Mouse (Mus musculus): ENCODE results near the gene Kctd14. TPM values are rescaled to one million over a fixed set of nuclear protein-coding genes. Genes with fewer than 3 reads are reported as not detected.
"Not testable (repeated sequence)": the region's sequence is repeated elsewhere in the genome, so short reads cannot be mapped to it uniquely, and the experiment has no call there.

Gene Kctd14
- polyA plus RNA-seq, 1 experiment from 2014 or later: 10.8 TPM

DNA sequence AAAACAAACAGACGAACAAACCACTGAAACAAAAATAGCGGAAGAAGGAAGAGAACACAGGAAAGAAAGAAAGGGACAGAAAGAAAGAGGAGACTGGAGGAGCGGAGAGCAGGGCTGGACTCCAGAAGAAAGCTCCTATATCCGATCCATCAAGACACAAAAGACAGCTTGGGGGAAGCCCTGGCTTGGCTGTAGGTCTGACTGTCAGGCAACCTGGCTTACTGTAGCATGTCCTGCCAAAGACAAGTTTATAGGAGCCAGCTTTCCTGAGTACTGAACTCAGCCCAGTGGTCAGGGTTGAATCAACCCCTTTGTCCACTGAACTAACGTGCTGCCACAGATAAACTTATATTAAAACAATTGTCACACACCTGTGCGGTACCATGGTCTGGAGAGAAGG is 23.8 kb upstream of the Kctd14 start:
- Histone ChIP-seq H3K4me3 (ENCODE audit: low read depth, low read length) (no peak overlapping the region), H3K4me1 (ENCODE audit: control insufficient read depth, insufficient read depth, low read length) (peaks cover 8% of the 10 kb centered on the region; the same call in 1 of the 2 replicates), H3K27me3 (ENCODE audit: control insufficient read depth, insufficient read depth, low read length) (no peaks in the 10 kb centered on the region), H3K36me3 (ENCODE audit: control insufficient read depth, insufficient read depth, low read length) (no peaks in the 10 kb centered on the region), H3K4me2 (replicated peaks; ENCODE audit: low read depth, low read length) (no peak overlapping the region), H3K27ac (ENCODE audit: low read length) (no peak overlapping the region), H3K9me3 (ENCODE audit: control insufficient read depth, low read depth, low read length) (no peaks in the 10 kb centered on the region), H3K9ac (replicated peaks; ENCODE audit: low read depth, low read length) (no peak overlapping the region)
- 79% methylated on average over 6 of the region's 6 CpGs for WGBS
- no peak for ATAC-seq (ENCODE audit: insufficient number of reproducible peaks, insufficient read depth, low FRiP score, low read depth)

GRCm38 (mm10) chr7:97427778-97428420 is 23.2 kb upstream of the Kctd14 start:
- H3K27ac ChIP-seq (ENCODE audit: low read length): no peak overlapping the region
- 81% methylated on average over 5 of the region's 5 CpGs for WGBS
- H3K9ac ChIP-seq (replicated peaks; ENCODE audit: low read depth, low read length): no peak overlapping the region
- H3K4me2 ChIP-seq (replicated peaks; ENCODE audit: low read depth, low read length): no peak overlapping the region
- no peak overlapping the region for H3K4me3 ChIP-seq (ENCODE audit: low read depth, low read length)
- no peaks in the 10 kb centered on the region for H3K36me3 ChIP-seq (ENCODE audit: control insufficient read depth, insufficient read depth, low read length)
- peaks cover 8% of the 10 kb centered on the region; the same call in 1 of the 2 replicates for H3K4me1 ChIP-seq (ENCODE audit: control insufficient read depth, insufficient read depth, low read length)
- H3K9me3 ChIP-seq (ENCODE audit: control insufficient read depth, low read depth, low read length): no peaks in the 10 kb centered on the region
- H3K27me3 ChIP-seq (ENCODE audit: control insufficient read depth, insufficient read depth, low read length): no peaks in the 10 kb centered on the region
- no peak for ATAC-seq (ENCODE audit: insufficient number of reproducible peaks, insufficient read depth, low FRiP score, low read depth)

GRCm38 (mm10) chr7:97429705-97430104 is 21.4 kb upstream of the Kctd14 start:
- H3K27me3 ChIP-seq (ENCODE audit: control insufficient read depth, insufficient read depth, low read length): no peaks in the 10 kb centered on the region
- H3K4me1 ChIP-seq (ENCODE audit: control insufficient read depth, insufficient read depth, low read length): peaks cover 8% of the 10 kb centered on the region; the same call in 1 of the 2 replicates
- H3K4me3 ChIP-seq (ENCODE audit: low read depth, low read length): no peak overlapping the region
- H3K36me3 ChIP-seq (ENCODE audit: control insufficient read depth, insufficient read depth, low read length): no peaks in the 10 kb centered on the region
- H3K4me2 ChIP-seq (replicated peaks; ENCODE audit: low read depth, low read length): no peak overlapping the region
- H3K9me3 ChIP-seq (ENCODE audit: control insufficient read depth, low read depth, low read length): no peaks in the 10 kb centered on the region
- no peak overlapping the region for H3K9ac ChIP-seq (replicated peaks; ENCODE audit: low read depth, low read length)
- ATAC-seq (ENCODE audit: insufficient number of reproducible peaks, insufficient read depth, low FRiP score, low read depth): peak; percentile 83
- peak overlapping the region; percentile 81 for H3K27ac ChIP-seq (ENCODE audit: low read length)
- WGBS: 1% methylated on average over 5 of the region's 5 CpGs

GRCm38 (mm10) chr7:97433517-97433916 is 17.6 kb upstream of the Kctd14 start:
- H3K4me3 ChIP-seq (ENCODE audit: low read depth, low read length); H3K36me3 ChIP-seq (ENCODE audit: control insufficient read depth, insufficient read depth, low read length); ATAC-seq (ENCODE audit: insufficient number of reproducible peaks, insufficient read depth, low FRiP score, low read depth); H3K9ac ChIP-seq (replicated peaks; ENCODE audit: low read depth, low read length); H3K27ac ChIP-seq (ENCODE audit: low read length); H3K4me1 ChIP-seq (ENCODE audit: control insufficient read depth, insufficient read depth, low read length); H3K27me3 ChIP-seq (ENCODE audit: control insufficient read depth, insufficient read depth, low read length); H3K9me3 ChIP-seq (ENCODE audit: control insufficient read depth, low read depth, low read length); H3K4me2 ChIP-seq (replicated peaks; ENCODE audit: low read depth, low read length): not testable (repeated sequence)
- 33% methylated on average over 3 of the region's 3 CpGs for WGBS

- Histone ChIP-seq H3K4me3 (ENCODE audit: low read depth, low read length) (no peak overlapping the region), H3K4me1 (ENCODE audit: control insufficient read depth, insufficient read depth, low read length) (peaks cover 8% of the 10 kb centered on the region; the same call in 1 of the 2 replicates), H3K9me3 (ENCODE audit: control insufficient read depth, low read depth, low read length) (no peaks in the 10 kb centered on the region), H3K27me3 (ENCODE audit: control insufficient read depth, insufficient read depth, low read length) (no peaks in the 10 kb centered on the region), H3K9ac (replicated peaks; ENCODE audit: low read depth, low read length) (no peak overlapping the region), H3K36me3 (ENCODE audit: control insufficient read depth, insufficient read depth, low read length) (no peaks in the 10 kb centered on the region), H3K4me2 (replicated peaks; ENCODE audit: low read depth, low read length) (no peak overlapping the region), H3K27ac (ENCODE audit: low read length) (no peak overlapping the region)
- no peak for ATAC-seq (ENCODE audit: insufficient number of reproducible peaks, insufficient read depth, low FRiP score, low read depth)
- WGBS: 82% methylated on average over 10 of the region's 10 CpGs
These were observed 16.6 kb upstream of the Kctd14 start for GRCm38 (mm10) chr7:97434517-97434916.

- Histone ChIP-seq H3K4me2 (replicated peaks; ENCODE audit: low read depth, low read length) (no peak overlapping the region), H3K4me1 (ENCODE audit: control insufficient read depth, insufficient read depth, low read length) (no peaks in the 10 kb centered on the region)
- ATAC-seq (ENCODE audit: insufficient number of reproducible peaks, insufficient read depth, low FRiP score, low read depth): peak; percentile 88
These were observed 12.1 kb upstream of the Kctd14 start for GRCm38 (mm10) chr7:97438986-97439385.

GRCm38 (mm10) chr7:97446171-97446925 is 4.8 kb upstream of the Kctd14 start:
- Histone ChIP-seq H3K4me2 (replicated peaks; ENCODE audit: low read depth, low read length) (no peak overlapping the region), H3K27me3 (ENCODE audit: control insufficient read depth, insufficient read depth, low read length) (no peaks in the 10 kb centered on the region), H3K36me3 (ENCODE audit: control insufficient read depth, insufficient read depth, low read length) (no peaks in the 10 kb centered on the region), H3K27ac (ENCODE audit: low read length) (peak overlapping the region; percentile 63), H3K4me3 (ENCODE audit: low read depth, low read length) (no peak overlapping the region), H3K9ac (replicated peaks; ENCODE audit: low read depth, low read length) (no peak overlapping the region), H3K4me1 (ENCODE audit: control insufficient read depth, insufficient read depth, low read length) (peaks cover 5% of the 10 kb centered on the region; the same call in 1 of the 2 replicates), H3K9me3 (ENCODE audit: control insufficient read depth, low read depth, low read length) (peaks cover 7% of the 10 kb centered on the region; the same call in 1 of the 2 replicates)
- peak; percentile 81 for ATAC-seq (ENCODE audit: insufficient number of reproducible peaks, insufficient read depth, low FRiP score, low read depth)
- WGBS: 26% methylated on average over 6 of the region's 6 CpGs

More at GRCm38 (mm10) chr7:97438986-97439385, 12.1 kb upstream of the Kctd14 start:
- Histone ChIP-seq H3K27me3 (ENCODE audit: control insufficient read depth, insufficient read depth, low read length) (no peaks in the 10 kb centered on the region), H3K9me3 (ENCODE audit: control insufficient read depth, low read depth, low read length) (no peaks in the 10 kb centered on the region; the same call in 1 of the 2 replicates), H3K4me3 (ENCODE audit: low read depth, low read length) (no peak overlapping the region), H3K36me3 (ENCODE audit: control insufficient read depth, insufficient read depth, low read length) (no peaks in the 10 kb centered on the region), H3K9ac (replicated peaks; ENCODE audit: low read depth, low read length) (no peak overlapping the region), H3K27ac (ENCODE audit: low read length) (no peak overlapping the region; the same call in 1 of the 2 replicates)

GRCm38 (mm10) chr7:97447050-97447531 is 4.0 kb upstream of the Kctd14 start:
- no peak for ATAC-seq (ENCODE audit: insufficient number of reproducible peaks, insufficient read depth, low FRiP score, low read depth)
- Histone ChIP-seq H3K27ac (ENCODE audit: low read length) (peak overlapping the region; percentile 63; the same call in 1 of the 2 replicates), H3K36me3 (ENCODE audit: control insufficient read depth, insufficient read depth, low read length) (no peaks in the 10 kb centered on the region), H3K4me1 (ENCODE audit: control insufficient read depth, insufficient read depth, low read length) (peaks cover 5% of the 10 kb centered on the region; the same call in 1 of the 2 replicates), H3K4me2 (replicated peaks; ENCODE audit: low read depth, low read length) (no peak overlapping the region), H3K9me3 (ENCODE audit: control insufficient read depth, low read depth, low read length) (0 out of 2 replicates have a peak, but pooled peaks cover 7% of the 10 kb centered on the region), H3K27me3 (ENCODE audit: control insufficient read depth, insufficient read depth, low read length) (no peaks in the 10 kb centered on the region), H3K4me3 (ENCODE audit: low read depth, low read length) (no peak overlapping the region), H3K9ac (replicated peaks; ENCODE audit: low read depth, low read length) (no peak overlapping the region)
- 54% methylated on average over 6 of the region's 6 CpGs for WGBS

All from stomach, embryonic 14.5 days (tissue).